Mouse (Mus musculus) kidney, adult 18-20 months (tissue): ENCODE data around the gene Pkn1.
A peak's percentile ranks its signal among the peaks of the same experiment; 100 is the strongest.

ENCODE experiments used
- DNase-seq: peaks from one replicate; pipeline ENCODE4 v3.0.0; 2021

The Pkn1 gene

DNA sequence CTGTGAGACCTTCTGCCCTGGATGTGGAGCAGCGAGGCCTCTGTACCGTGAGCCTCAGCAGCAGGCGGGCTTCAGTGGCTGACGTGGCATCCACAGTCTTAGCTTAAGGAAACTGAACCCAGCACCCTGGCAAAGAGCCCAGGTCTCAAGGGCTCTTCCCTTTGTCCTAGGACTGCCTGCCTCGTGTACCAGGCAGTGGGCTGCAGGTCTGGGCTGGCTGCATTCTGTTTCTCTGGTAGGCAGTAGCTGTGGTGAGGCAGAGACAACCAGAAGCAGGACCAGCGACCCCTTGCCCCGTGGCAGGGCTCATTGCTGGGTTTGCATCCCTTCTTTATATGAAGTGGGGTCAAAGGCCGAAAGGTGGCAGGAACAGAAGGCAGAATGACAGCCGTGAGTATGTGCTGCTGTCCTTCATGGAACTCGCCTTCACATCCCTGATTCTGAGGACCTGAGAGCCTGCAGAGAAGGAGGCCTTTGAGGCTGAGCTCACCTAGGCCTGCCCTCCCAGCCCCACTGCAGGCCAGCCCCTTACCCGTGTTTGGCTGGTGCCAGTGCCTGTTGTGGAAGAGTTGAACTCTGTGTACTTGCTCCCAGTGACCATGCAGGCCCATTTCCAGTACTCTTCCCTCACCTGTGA is 24.6 kb upstream of the Pkn1 start:
- no peak for DNase-seq

DNA sequence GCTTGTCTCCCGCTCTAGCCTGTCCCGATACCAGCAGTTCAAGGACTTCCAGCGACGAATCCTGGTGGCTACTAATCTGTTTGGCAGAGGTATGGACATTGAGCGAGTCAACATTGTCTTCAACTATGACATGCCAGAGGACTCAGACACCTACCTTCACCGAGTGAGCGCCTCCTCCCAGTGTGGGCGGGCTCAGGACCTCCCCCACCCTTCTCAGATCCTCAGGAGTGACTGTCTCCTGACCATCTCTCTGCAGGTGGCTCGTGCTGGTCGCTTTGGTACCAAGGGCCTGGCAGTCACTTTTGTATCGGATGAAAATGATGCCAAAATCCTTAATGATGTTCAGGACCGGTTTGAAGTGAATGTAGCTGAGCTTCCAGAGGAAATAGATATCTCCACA is 23.7 kb upstream of the Pkn1 start:
- DNase-seq, result no peak

DNA sequence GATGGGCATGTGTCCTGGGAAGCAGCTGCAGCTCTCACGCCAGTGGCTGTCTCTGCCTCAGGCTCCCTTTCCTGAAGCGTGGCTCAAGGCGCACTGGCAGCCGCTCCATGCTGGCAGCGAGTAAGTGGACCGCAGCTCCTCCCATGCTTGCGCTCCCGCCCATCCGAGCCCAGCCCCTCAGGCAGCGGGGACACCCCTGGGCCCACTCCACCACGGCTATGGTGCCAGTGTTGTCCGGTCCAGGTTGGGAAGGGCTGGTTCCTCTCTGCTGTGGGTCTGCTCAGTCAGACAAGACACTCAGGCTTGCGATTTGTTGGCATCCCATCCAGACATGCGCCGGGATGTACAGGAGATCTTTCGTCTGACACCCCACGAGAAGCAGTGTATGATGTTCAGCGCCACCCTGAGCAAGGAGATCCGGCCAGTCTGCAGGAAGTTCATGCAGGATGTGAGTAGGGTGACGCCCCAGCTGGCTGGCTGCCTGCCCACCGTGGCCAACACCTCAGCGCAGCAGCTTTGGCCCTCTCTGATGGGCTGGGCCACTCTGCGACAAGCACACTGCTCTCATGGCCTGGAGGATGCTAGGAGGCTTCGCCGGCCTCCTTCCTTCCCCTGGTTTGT is 22.5 kb upstream of the Pkn1 start:
- peak; percentile 73 for DNase-seq

DNA sequence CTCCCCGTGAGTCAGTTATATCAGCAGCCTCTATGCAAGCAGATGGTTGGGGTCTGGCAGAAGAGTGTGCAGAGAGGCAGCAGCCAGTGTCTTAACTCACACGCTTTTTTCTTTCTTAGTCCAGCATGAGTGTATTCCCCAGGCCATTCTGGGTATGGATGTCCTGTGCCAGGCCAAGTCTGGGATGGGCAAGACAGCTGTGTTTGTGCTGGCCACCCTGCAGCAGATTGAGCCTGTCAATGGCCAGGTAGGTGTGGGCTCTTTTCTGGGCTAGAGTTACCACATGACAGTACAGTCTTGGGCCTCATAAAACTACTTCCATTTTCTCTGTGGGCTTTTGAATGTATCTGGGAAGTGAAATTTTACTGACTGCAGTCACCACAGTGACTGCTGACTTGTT is 20.7 kb upstream of the Pkn1 start:
- DNase-seq, result no peak

DNA sequence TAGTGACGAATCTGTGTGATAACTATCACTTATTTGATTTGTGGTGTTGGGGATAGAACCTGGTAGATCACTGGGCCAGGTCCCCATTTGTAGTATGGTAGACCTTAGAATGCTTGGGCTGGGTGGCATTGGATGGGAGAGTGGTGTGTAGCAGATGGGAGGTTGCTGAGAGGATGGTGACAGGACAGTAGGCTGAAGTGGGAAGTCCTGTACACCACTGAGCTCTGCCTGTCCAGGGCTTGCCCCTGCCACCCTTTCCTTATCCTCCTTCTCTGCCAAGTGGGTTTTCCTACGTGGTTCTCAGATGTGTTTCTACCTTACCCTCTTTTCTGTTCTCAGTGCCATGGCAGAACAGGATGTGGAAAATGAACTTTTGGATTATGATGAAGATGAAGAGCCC is 20.1 kb upstream of the Pkn1 start:
- DNase-seq, result no peak

DNA sequence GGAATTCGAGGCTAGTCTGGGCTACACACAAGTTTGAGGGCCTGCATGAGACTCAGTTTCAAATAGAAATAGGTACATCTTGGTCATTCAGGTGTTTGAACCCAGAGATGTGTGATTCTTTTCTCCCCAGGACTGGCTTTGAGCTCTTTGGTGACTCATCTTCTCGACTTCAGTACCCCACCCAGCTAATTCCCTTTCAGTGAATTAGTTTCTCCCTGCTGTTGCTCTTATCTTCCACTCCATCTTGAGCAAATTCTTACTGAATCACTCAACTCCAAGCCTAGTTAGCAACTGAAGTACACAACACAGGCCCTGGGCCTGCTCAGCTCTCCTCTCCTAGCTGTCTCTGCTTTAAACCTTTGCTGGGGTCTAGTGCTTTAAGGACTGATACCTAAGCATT is 17.6 kb upstream of the Pkn1 start:
- no peak for DNase-seq

DNA sequence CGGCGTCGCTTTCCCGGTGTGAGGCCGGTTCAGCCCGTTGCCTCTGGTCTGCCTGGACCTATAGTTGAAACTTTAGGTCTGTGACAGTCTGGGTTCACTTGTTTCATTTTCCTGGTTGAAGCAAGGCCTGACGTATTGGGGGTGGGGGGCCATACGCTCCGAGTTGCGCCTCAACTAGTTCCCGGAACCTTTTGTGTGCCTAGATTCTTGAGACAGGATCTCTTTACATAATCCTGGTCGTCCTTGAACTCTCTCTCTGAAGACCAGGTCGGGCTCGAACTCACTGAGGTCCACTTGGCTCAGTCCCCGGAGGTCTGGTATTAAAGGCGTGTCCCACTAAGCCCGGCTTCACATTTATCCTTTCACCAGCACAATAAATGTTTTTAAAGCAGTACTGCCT is 16.8 kb upstream of the Pkn1 start:
- DNase-seq, result no peak

DNA sequence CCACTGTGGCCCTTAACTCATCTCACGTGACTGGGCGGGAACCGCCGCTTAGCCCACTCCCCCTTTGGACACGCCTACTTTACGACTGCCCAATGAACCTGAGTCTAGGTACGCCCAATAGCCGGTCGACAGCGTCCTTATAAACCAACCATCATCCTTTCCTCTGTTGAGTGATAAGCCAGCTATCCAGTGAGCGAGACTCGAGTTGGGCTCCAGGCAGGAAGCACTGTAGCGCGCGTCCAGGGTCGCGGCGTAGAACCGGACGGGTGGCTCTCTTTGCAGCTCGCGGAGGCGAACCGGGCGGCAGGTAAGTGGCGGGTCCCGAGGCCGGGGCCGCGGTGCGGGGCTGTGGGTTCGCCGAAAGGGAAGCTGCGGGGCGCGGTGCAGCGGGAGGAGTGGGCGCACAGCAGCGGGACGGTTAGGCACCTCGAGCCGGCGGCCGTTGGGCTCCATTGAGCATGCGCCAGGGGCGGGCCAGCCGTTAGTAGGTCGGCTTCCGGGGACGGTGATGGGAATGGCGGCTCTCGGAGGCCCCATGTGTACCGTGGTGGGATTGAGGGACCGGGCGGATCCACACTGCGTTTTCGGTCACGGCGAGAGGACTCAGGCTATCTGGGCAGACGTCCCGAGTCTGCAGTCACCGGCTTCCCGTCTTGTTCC is 16.2 kb upstream of the Pkn1 start, which contains the start of gene Ddx39:
Gene Ddx39, plus strand, starts transcription at position 147 of the 660 bp plus-strand sequence.
- DNase-seq, result peak; percentile 98

DNA sequence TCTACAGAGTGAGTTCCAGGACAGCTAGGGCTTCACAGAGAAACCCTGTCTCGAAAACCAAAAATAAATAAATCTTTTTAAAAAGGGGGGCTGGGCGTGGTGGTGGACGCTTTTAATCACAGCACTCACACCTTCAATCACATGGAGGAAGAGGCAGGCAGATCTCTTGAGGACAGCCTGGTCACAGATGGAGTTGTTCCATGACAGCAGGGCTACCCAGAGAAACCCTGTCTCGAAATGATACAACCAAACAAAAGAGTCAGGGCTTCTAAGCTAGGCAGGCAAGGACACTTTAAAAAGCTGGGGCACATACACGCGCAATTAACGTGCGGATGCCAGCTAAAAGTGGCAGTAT is 15.7 kb upstream of the Pkn1 start:
- no peak for DNase-seq

DNA sequence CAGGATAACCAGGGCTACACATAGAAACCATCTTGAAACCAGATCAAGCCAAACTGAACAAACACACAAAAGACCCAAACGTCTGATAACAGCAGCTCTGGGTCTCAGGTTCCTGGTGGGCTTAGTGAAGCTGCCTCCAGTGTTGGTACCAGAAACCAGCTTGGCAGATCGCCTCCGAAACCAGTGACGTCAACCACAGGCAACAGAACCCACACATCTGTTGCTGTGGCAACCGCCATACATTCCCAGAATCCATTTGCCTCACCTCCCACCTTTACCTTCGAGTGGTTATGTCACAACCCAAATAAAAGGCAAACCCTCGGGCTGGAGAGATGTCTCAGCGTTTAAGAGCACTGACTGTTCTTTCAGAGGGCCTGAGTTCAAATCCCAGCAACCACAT is 8.6 kb upstream of the Pkn1 start:
- no peak for DNase-seq

DNA sequence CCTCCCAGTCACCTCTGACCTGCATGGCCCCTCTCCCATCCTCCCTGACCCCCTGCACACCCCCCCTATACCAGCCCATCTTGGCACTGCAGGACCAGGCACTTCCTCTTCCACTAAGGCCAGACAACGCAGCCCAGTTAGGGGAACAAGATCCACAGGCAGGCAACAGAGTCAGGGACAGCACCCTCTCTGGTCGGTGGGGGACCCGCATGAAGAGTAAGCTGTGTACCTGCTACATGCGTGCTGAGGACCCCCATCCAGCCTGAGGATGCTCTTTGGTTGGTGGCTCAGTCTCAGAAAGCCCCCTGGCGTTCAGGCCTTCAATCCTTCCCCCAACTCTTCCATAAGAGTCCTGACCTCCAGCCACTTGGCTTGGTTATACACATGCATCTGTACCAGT is 7.4 kb upstream of the Pkn1 start:
- no peak for DNase-seq

DNA sequence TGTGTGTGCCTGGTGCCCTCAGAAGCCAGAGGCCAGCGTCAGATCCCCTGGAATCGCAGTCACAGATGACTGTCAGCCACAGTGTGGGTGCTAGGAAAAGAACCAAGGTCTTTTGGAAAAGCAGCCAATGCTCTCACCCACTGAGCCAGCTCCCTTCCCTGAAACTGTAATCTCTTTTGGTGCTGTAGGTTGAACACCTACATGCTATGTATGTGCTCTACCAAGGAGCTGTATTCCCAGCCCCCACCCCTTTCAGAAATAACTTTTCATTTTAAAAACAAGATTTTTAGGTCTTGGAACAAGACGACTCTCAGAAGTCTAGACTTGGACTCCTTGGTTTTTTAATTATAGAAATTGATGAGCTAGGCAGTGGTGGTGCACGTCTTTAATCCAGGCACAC is 4.4 kb upstream of the Pkn1 start:
- no peak for DNase-seq

DNA sequence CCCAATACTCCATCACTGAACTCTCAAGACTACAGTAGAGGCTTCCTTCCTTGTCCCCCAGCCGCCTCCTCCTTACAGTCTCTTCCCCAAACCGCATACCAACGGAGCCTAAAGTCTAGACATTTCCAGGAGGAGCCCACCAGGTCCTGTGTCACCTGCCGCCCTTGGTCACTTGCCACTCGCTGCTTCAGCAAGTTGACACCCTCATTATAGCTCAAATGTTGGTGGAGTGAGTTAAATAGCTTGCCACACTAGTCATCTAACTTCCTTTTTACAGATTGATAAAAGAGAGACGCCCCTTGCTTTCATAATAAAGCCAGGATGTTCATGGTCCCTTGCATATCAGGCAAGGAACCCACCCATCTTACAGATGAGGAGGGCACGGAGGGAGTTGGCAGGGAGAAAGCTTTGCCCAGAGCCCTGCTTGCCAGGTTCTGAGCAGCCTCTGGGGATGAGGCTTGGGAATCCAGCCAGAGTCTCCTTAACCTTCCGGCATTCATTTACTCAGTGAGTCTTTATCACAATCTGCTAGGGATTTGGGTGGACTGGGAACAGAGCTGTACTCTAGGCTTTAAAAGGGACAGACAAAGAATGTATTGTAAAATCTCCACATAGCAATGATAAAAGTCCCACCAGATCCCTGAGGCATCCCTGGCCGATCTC is 1.6 kb upstream of the Pkn1 start:
- no peak for DNase-seq

DNA sequence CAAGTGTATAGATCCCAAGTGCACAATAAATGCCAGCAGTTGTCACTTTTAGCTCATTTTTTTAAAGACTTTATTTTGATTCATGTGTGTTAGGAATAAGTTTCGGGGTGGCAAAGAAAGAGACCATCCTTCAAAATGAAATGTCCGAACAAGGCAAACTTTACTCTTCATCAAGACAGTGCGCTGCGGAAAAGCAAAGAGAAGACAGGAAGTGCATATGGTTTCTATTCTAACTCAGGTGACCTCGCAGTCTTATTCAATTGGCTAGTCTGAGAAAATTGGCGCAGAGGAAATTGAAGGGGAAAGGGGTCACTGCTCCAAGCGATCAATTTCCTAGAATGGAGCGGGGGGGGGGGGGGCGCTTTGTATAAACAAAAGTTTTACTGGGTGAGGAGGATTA is 587 bp upstream of the Pkn1 start:
- no peak for DNase-seq

DNA sequence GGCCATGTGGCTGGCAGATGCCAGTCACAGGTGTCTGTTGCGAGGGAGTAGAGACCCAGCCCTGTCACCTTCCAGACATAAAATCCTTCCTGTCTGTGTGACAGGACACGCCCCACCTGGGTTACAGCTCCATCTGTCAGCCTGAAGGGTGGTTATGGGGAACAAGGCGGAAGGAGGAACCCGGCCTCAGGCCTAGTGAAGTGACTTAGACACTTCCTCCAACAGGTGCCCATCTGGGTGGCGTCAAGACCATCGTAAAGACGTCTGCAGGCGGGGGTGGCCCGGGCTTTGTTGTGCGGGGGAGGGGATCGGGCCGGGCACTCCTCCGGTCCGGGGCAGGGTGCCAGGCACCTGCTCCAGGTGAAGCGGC is 703 bp downstream of the Pkn1 start:
- DNase-seq, result peak; percentile 64

DNA sequence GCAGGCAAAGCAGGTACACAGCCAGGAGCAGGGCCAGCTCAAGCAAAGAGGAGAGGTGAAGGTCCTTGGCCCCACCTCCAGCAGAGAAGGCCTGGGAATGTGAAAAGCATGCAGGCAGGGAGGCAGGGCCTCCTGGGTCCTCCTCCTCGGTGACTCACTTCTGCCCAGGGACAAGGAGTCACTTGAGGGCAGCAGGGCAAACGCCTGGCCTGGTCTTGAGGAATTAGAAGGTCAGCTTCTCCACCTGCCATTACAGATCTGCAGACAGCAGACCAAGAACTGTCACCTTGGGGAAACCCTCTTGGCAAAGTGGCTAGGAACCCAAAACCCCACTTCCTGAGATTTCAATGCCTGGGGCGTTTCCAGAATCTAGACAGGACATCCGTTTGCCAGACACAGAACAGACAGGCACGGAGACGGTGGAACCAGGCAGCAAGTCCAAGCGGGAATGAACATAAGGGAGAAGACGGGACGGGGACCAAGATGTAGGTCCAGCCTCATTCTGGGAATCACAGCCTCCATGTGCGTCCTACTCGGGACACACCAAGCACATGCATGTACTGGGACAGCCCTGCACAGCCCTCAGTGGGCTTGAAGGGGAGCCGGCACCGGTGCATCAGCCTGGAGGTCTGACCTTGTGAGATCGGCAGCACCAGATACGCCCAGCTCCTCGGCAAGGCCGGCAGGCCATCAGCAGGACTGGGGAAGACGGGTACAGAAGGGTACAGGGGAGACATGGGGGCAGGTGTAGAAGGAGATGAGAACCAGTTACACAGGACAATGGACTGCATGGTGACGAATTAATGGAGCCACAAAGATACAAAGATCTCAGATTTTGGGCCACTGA is 1.4 kb downstream of the Pkn1 start:
- DNase-seq, result peak; percentile 69

DNA sequence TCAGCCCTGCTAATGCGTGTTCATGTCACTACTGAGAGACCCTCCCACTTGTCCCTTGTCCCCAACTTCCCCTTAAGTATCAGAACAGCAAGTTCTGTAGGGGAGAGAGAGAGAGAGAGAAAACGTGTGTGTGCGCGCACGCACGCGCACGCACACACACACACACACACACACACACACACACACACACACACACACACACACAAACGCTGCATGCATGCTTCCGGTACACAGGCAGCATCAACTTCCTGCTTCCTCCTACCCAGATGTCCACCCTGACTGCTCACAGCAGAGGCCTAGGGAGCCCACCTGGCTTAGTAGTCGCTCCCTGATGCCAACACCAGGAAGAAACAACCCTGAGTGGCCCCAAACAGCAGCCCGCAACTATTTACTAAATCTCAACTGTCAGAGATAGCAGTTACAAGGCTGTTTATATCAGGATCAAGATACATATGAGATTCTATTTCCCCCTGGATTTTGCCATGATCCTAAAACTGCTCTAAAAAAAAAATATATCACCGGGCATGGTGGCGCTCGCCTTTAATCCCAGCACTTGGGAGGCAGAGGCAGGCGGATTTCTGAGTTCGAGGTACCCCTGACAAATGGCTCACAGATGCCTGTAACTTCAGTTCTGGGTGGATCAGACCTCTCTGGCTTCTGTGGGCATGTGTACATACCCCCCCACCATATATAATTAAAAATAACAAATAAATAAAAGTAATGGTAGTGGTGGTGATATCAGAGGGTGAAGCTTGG is 3.5 kb downstream of the Pkn1 start:
- no peak for DNase-seq

DNA sequence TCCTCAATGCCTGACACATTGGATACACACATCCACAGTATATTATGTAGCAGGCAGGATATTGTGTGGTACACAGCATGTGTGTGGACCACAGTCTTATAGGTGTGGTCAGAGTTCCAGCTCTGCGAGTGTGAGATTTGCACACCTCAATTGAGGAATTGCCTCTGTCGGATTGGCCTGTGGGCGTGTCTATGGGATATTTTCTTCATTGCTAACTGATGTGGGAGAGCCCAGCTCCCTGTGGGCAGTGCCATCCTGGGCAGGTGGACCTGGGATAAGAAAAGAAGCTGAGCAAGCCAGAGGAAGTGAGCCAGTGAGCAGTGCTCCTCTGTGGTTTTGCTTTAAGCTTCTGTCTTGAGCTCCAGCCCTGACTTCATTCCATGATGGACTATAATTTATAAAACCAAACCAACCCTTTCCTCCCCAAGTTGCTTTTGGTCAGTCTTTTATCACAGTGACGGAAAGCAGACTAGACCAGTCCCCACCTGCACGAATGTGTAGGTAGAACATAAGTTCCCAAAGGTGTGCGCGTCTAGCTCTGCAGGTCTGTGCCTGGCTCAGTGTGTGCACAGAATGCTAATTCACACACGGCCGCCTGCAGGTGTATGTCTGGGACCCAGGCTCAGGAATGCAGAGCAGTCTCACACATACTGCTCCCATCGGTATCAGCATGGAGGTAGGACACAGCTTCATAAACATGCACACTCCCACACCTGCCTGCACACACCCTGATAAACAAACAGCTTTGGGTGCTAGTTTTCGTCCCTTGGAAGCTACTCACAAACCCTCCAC is 4.4 kb downstream of the Pkn1 start:
- no peak for DNase-seq

DNA sequence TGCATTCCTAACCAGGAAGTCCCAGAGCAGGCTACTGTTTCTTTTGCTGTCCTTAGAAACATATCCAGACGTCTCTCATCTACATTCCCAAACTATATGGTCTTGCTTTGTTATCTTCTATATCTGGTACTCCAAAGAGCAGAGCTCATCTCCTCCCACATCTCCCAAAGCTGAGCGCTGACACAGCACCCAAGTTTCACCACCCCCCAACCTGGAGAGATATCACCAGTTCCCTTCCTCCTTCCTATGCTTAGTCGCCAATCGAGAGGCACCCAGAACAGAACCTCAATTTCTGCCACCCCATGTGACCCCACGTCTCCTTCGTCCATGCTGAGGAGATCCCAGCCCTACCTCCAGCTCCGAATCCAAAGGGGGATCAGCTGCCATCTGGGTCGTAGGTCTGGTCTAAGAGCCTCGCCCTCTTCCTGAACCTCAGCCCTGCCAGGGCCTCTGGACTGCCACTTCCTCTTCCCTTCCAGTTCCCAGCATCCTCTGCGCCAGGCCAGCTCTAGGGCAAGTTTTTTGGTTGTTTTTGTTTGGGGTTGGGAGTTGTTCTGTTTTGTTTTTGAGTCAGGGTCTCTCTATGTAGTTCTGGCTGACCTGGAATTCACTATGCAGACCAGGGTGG is 5.3 kb downstream of the Pkn1 start:
- DNase-seq, result no peak

DNA sequence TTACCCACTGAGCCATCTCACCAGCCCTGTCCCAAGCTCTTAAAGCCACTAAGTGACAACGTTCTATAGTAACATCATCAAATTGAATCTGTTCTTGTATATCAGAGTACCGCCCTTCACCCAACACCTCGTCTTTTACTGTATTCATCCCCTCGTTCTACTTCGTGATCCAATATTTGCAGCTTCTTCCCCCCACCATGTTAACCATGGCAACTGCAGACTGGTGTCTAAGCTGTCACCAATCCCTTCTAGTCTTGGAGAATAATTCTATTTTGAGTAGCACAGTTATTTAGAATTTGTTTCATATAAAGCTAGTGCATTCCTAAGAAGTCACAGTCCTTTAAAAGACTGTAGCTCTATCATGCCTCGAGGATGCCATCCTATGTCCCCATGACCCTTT is 9.7 kb downstream of the Pkn1 start:
- DNase-seq, result no peak

DNA sequence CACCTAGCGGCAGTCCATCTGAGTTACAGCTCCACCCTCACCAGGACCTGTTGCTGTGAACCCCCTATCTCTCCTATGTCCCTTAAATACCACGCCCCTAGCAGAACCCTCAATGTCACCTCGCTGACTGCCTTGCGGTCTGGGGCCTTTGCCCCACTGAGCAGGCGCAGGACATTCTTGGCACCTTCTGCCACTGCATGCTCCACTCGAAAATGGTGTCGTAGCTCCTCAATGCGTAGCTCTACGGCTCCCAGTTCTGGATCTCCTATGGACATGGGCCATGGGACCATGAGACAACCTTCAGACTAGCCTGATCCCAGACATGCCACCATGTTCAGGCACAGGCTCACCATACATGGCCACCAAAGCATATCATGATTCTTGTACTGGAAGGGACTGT is 14.5 kb downstream of the Pkn1 start:
- no peak for DNase-seq
